Mouse (Mus musculus): ENCODE results near the gene Gsto2. TPM values are rescaled to one million over a fixed set of nuclear protein-coding genes. Genes with fewer than 3 reads are reported as not detected.

Gsto2 gene
- polyA plus RNA-seq, 1 experiment from 2014 or later, result 0.98 TPM

DNA sequence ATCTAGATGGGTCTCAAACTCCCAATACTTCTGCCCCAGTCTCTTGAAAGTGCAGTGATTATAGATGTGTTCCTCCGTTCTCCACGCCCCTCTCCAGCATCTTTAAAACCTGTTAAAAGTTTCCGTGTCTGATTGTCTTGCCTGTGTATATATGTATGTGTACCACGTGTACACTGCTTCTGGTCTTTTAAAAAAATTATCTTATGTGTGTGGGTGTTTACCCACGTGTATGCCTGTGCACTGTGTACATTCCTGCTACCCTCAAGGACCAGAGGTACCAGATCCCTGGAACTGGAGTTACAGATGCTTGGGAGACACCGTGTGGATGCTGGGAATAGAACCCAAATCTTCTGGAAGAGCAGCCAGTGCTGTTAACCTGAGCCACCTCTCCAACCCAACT, 70.2 kb downstream of the Gsto2 start:
- Histone ChIP-seq H3K27me3 (replicated peaks) (no peaks in the 10 kb centered on the region), H3K4me1 (0 out of 2 replicates have a peak, but pooled peaks cover 3% of the 10 kb centered on the region), H3K9ac (no peak overlapping the region), H3K4me3 (no peak overlapping the region), H3K27ac (no peak overlapping the region), H3K4me2 (replicated peaks) (no peak overlapping the region), H3K36me3 (no peaks in the 10 kb centered on the region), H3K9me3 (no peaks in the 10 kb centered on the region)
- ATAC-seq (ENCODE audit: low FRiP score, low read depth), result no peak
- WGBS, result 88% methylated on average over 6 of the region's 6 CpGs

Small RNA genes within 50 kb of the gene (microRNA-seq; reads per million reads assigned to microRNA genes)
- not detected for gene Gm22240

Other genes with a start within 250 kb of the Gsto2 start
- 0.43 and 0.56 TPM in 2 replicates for gene Col17a1, start 173.4 kb upstream of the Gsto2 start, polyA plus RNA-seq (2016; fragmentation: Nextera tagmentation; extraction: Ambion mirVana)
- 235 and 257 TPM in 2 replicates for gene Sfr1, start 133.9 kb upstream of the Gsto2 start, polyA plus RNA-seq (2016; fragmentation: Nextera tagmentation; extraction: Ambion mirVana)
- 108 and 114 TPM in 2 replicates for gene Gsto1, start 10.6 kb upstream of the Gsto2 start, polyA plus RNA-seq (2016; fragmentation: Nextera tagmentation; extraction: Ambion mirVana)
- gene Cfap43, start 53.8 kb downstream of the Gsto2 start, polyA plus RNA-seq (2016; fragmentation: Nextera tagmentation; extraction: Ambion mirVana), result 0.04 and 0.18 TPM in 2 replicates
- 15.4 and 16.4 TPM in 2 replicates for gene Itprip, start 53.8 kb downstream of the Gsto2 start, polyA plus RNA-seq (2016; fragmentation: Nextera tagmentation; extraction: Ambion mirVana)
- gene Cfap58, start 72.1 kb downstream of the Gsto2 start, polyA plus RNA-seq (2016; fragmentation: Nextera tagmentation; extraction: Ambion mirVana), result 0.20 and 0.33 TPM in 2 replicates